Mouse (Mus musculus) adrenal gland, adult (tissue): ENCODE data around the gene Ets1.

Experiments
- DNase-seq, 2 experiments: peaks; one replicate each; pipeline ENCODE4 v3.0.0; 2022 to 2023; ENCODE audit warnings: low spot score in 1 of 2; ENCODE audit not compliant: inconsistent age in 2 of 2

The Ets1 gene

GRCm38 (mm10) chr9:32635627-32636385, at the start of gene Ets1:
Ets1 (plus strand) TSS chr9:32636221.
- DNase-seq, result peak; percentile 16 to 50

- peak; percentile 70 to 93 for DNase-seq
Observed at GRCm38 (mm10) chr9:32589900-32590299, 46.1 kb upstream of the Ets1 start.

- DNase-seq, result no peak
Observed at GRCm38 (mm10) chr9:32590571-32590970, 45.5 kb upstream of the Ets1 start.

- peak; percentile 73 to 91 for DNase-seq
Observed at GRCm38 (mm10) chr9:32591732-32592582, 44.1 kb upstream of the Ets1 start.

GRCm38 (mm10) chr9:32592583-32592890, 43.5 kb upstream of the Ets1 start:
- peak in 1 of 2 experiments; percentile 39 for DNase-seq

- no peak for DNase-seq
Observed at GRCm38 (mm10) chr9:32593816-32594215, 42.2 kb upstream of the Ets1 start.

GRCm38 (mm10) chr9:32594346-32594745, 41.7 kb upstream of the Ets1 start:
- no peak for DNase-seq

GRCm38 (mm10) chr9:32595076-32595820, 40.8 kb upstream of the Ets1 start:
- DNase-seq, result peak in 1 of 2 experiments; percentile 40

GRCm38 (mm10) chr9:32596366-32596765, 39.7 kb upstream of the Ets1 start:
- no peak for DNase-seq

GRCm38 (mm10) chr9:32601953-32602352, 34.1 kb upstream of the Ets1 start:
- DNase-seq, result no peak

- peak in 1 of 2 experiments; percentile 24 for DNase-seq
Observed at GRCm38 (mm10) chr9:32603097-32603496, 32.9 kb upstream of the Ets1 start.

GRCm38 (mm10) chr9:32607218-32607617, 28.8 kb upstream of the Ets1 start:
- DNase-seq, result no peak

- DNase-seq, result no peak
Observed at GRCm38 (mm10) chr9:32608831-32609610, 27.0 kb upstream of the Ets1 start.

- no peak for DNase-seq
Observed at GRCm38 (mm10) chr9:32610218-32610617, 25.8 kb upstream of the Ets1 start.

- DNase-seq, result no peak
Observed at GRCm38 (mm10) chr9:32610631-32611030, 25.4 kb upstream of the Ets1 start.

GRCm38 (mm10) chr9:32611340-32611739, 24.7 kb upstream of the Ets1 start:
- DNase-seq, result no peak

- DNase-seq, result no peak
Observed at GRCm38 (mm10) chr9:32612426-32612825, 23.6 kb upstream of the Ets1 start.

- peak in 1 of 2 experiments; percentile 26 for DNase-seq
Observed at GRCm38 (mm10) chr9:32612861-32613421, 23.1 kb upstream of the Ets1 start.

GRCm38 (mm10) chr9:32614191-32614590, 21.8 kb upstream of the Ets1 start:
- DNase-seq, result no peak

GRCm38 (mm10) chr9:32615461-32615860, 20.6 kb upstream of the Ets1 start:
- no peak for DNase-seq
